In the genomic region with DNA sequence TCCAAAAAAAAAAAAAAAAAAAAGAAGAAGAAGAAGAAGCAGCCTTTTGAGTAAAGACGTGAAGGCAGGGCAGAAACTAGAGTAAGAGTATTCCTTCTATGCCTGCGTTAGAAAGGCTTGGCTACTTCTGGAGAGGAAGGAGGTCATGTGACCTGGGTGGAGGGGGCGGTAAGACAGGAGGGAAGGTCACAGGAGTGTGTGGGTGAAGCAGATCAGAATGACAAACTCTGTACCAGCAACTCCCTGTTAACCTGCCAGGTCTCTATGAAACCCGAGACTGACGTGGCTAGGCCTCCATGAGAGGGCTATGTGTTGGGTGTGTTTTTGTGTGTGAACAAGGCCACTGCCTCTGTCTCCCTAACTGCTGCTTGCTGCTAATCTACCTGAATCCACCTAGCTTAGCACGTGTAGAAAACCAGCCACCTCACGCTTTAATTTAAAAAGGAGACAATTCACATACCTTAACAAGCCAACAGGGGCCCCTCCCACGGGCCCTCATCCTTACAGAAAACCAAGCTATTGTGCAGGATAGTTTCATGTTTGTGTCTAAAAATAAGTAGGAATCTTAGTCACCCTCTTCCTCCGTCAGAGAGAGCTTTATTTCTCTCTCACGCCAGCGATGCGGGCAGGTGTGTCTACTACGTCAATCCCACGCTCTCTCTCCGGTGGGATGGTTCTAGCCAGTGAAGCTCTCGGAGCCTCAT, we compare ENCODE assay signal across 10 mouse cellular contexts. TPM values are rescaled to one million over a fixed set of nuclear protein-coding genes. Genes with fewer than 3 reads are reported as not detected.
A peak's percentile ranks its signal among the peaks of the same experiment; 100 is the strongest.
DNase-seq lines count a peak whose midpoint lies in the region; ATAC-seq and TF ChIP-seq lines count a peak whose summit lies in the region.
"Had no signal": no experiment of that assay in that cellular context is flagged by ENCODE, and none has a peak within 500 bp of the region (broad histone marks: within the 10 kb centered on the region; RNA-seq: fewer than 3 reads in every experiment).

No protein-coding gene starts in this region.

- H3K27me3 ChIP-seq in testis, adult 2 months (ENCODE audit: control insufficient read depth, insufficient read depth, low read length) = no peaks in the 10 kb centered on the region
- H3K27me3 ChIP-seq in heart, adult 2 months (ENCODE audit: control insufficient read depth, insufficient read depth, low read length) = no peaks in the 10 kb centered on the region
- H3K27me3 ChIP-seq: liver, embryonic 12.5 days; midbrain, embryonic 12.5 days had no signal

- peak overlapping the region; percentile 57 for H3K4me3 ChIP-seq in testis, adult 2 months (ENCODE audit: control insufficient read depth, low read depth, low read length)
- no peak overlapping the region for H3K4me3 ChIP-seq in heart, adult 2 months
- H3K4me3 ChIP-seq: liver, embryonic 12.5 days; midbrain, embryonic 12.5 days had no signal

- H3K36me3 ChIP-seq in testis, adult 2 months (ENCODE audit: control insufficient read depth, insufficient read depth, low read length) = no peaks in the 10 kb centered on the region
- no peaks in the 10 kb centered on the region for H3K36me3 ChIP-seq in heart, adult 2 months (ENCODE audit: control insufficient read depth, insufficient read depth, low read length)
- H3K36me3 ChIP-seq: liver, embryonic 12.5 days; midbrain, embryonic 12.5 days had no signal

- TF ChIP-seq CTCF in testis, adult 2 months (IDR thresholded peaks at IDR 0.05; ENCODE audit: control insufficient read depth, insufficient read depth, insufficient replicate concordance, low read depth, low read length) = no peak
- no peak for TF ChIP-seq CTCF in heart, adult 2 months (IDR thresholded peaks at IDR 0.05)

- intact Hi-C loops in heart, adult 2 months (cut with DNase I) = no loop called here

- no peaks in the 10 kb centered on the region for H3K79me2 ChIP-seq in heart, adult 2 months (replicated peaks; ENCODE audit: control insufficient read depth, insufficient read depth, low read length)

- peak; percentile 7 to 9 for DNase-seq in left cerebral cortex, adult 18-20 months (ENCODE audit: low spot score in 2 of 2)
- DNase-seq in left cerebral cortex, adult 11 months (ENCODE audit: low spot score) = no peak
- no peak for DNase-seq in testis, postnatal 14 days (ENCODE audit: low spot score)
- DNase-seq in T-cell, adult 2 months (ENCODE audit: low spot score) = peak; percentile 11
- no peak for DNase-seq in heart, adult 2 months
- DNase-seq: cerebellum, postnatal 14 days had no signal

- TF ChIP-seq POLR2A in testis, adult 2 months (IDR thresholded peaks at IDR 0.05; ENCODE audit: control insufficient read depth, low read depth, low read length) = no peak
- TF ChIP-seq POLR2A in heart, adult 2 months (IDR thresholded peaks at IDR 0.05; ENCODE audit: insufficient read depth, low read depth, low read length) = no peak

- WGBS in heart, adult 2 months = 70% methylated on average over 16 of the region's 16 CpGs

- no peak for TF ChIP-seq EP300 in heart, adult 2 months (IDR thresholded peaks at IDR 0.05; ENCODE audit: insufficient read depth, low read depth, low read length)

- ATAC-seq in erythroblast, adult 5-6 weeks (replicated peaks; ENCODE audit: low FRiP score, poor library complexity, severe bottlenecking) = no peak
- ATAC-seq: liver, embryonic 12.5 days had no signal

- H3K9ac ChIP-seq in heart, adult 2 months (ENCODE audit: low read depth, low read length) = no peak overlapping the region
- H3K9ac ChIP-seq: liver, embryonic 12.5 days; midbrain, embryonic 12.5 days had no signal

- no peak overlapping the region for H3K27ac ChIP-seq in testis, adult 2 months (ENCODE audit: control insufficient read depth, insufficient read depth, low read depth, low read length)
- H3K27ac ChIP-seq in heart, adult 2 months = no peak overlapping the region
- H3K27ac ChIP-seq: liver, embryonic 12.5 days; midbrain, embryonic 12.5 days had no signal

- H3K4me1 ChIP-seq in testis, adult 2 months (ENCODE audit: control insufficient read depth, insufficient read depth, low read length) = peaks cover 7% of the 10 kb centered on the region
- H3K4me1 ChIP-seq in heart, adult 2 months (ENCODE audit: control insufficient read depth, insufficient read depth, low read length) = no peaks in the 10 kb centered on the region
- H3K4me1 ChIP-seq: liver, embryonic 12.5 days; midbrain, embryonic 12.5 days had no signal

RNA-seq across cellular contexts. Expression of gene Rbm47, which starts 17.7 kb away (rescaled TPM):
- total RNA-seq in left cerebral cortex, adult 18-20 months (2021) = 1 to 10 TPM in 1 of 2 experiments, under 1 TPM in 1; 0.77 to 1.6 TPM
- polyA plus RNA-seq in testis, adult 2 months (2012; rRNA removed) = 24.9 and 31.5 TPM in 2 replicates
- total RNA-seq in erythroblast, adult 5-6 weeks (2015; ENCODE audit: low replicate concordance) = 2.5 and 5.6 TPM in 2 replicates
- total RNA-seq in erythroblast, adult 5-6 weeks (2017; ENCODE audit: low replicate concordance) = 0.68 and 3.8 TPM in 2 replicates
- total RNA-seq in heart, adult 2 months (2021) = 1 to 10 TPM; 1.9 to 3.5 TPM
- 1.8 and 2.2 TPM in 2 replicates for polyA plus RNA-seq in heart, adult 2 months (2012; rRNA removed)

Comparison
In these comparisons a context has a peak if more than half of its experiments do, and no peak if none do; other contexts are left out.
1. DNase-seq: peak in left cerebral cortex, adult 18-20 months (2 of 2) and T-cell, adult 2 months (single experiment); none in left cerebral cortex, adult 11 months (single experiment), testis, postnatal 14 days (single experiment) and heart, adult 2 months (0 of 2).